Mouse (Mus musculus) urinary bladder, postnatal 25 days (tissue): ENCODE results near the gene Npm1.

Source experiments
- DNase-seq: peaks from one replicate; pipeline ENCODE4 v3.0.0; 2022; ENCODE audit warnings: low spot score

The Npm1 gene

GRCm38 (mm10) chr11:33162998-33163506, at the start of gene Npm1:
Gene Npm1 (minus strand): TSS chr11:33163206.
- DNase-seq: peak; percentile 99

GRCm38 (mm10) chr11:33207411-33207810, 44.4 kb upstream of the Npm1 start:
- DNase-seq: no peak

- DNase-seq: no peak
Observed at GRCm38 (mm10) chr11:33204966-33205365, 42.0 kb upstream of the Npm1 start.

- DNase-seq: no peak
Observed at GRCm38 (mm10) chr11:33204329-33204705, 41.3 kb upstream of the Npm1 start.

GRCm38 (mm10) chr11:33203383-33204328, 40.6 kb upstream of the Npm1 start, which contains the start of gene Tlx3:
Gene Tlx3 (minus strand): TSS chr11:33203589.
- DNase-seq: peak; percentile 20

- DNase-seq: no peak
Observed at GRCm38 (mm10) chr11:33202972-33203371, 40.0 kb upstream of the Npm1 start.

- no peak for DNase-seq
Observed at GRCm38 (mm10) chr11:33202296-33202695, 39.3 kb upstream of the Npm1 start.

GRCm38 (mm10) chr11:33201626-33202010, 38.6 kb upstream of the Npm1 start:
- no peak for DNase-seq

- DNase-seq: no peak
Observed at GRCm38 (mm10) chr11:33200764-33201625, 38.0 kb upstream of the Npm1 start.

GRCm38 (mm10) chr11:33199906-33200763, 37.1 kb upstream of the Npm1 start:
- DNase-seq: peak; percentile 11

- no peak for DNase-seq
Observed at GRCm38 (mm10) chr11:33199117-33199514, 36.1 kb upstream of the Npm1 start.

GRCm38 (mm10) chr11:33198351-33199116, 35.5 kb upstream of the Npm1 start:
- no peak for DNase-seq

- no peak for DNase-seq
Observed at GRCm38 (mm10) chr11:33197673-33198072, 34.7 kb upstream of the Npm1 start.

GRCm38 (mm10) chr11:33197133-33197514, 34.1 kb upstream of the Npm1 start:
- DNase-seq: no peak

GRCm38 (mm10) chr11:33196447-33197132, 33.6 kb upstream of the Npm1 start:
- no peak for DNase-seq

GRCm38 (mm10) chr11:33195531-33196446, 32.8 kb upstream of the Npm1 start:
- no peak for DNase-seq

- DNase-seq: no peak
Observed at GRCm38 (mm10) chr11:33195061-33195460, 32.1 kb upstream of the Npm1 start.

- no peak for DNase-seq
Observed at GRCm38 (mm10) chr11:33193695-33194094, 30.7 kb upstream of the Npm1 start.

- DNase-seq: no peak
Observed at GRCm38 (mm10) chr11:33181804-33182203, 18.8 kb upstream of the Npm1 start.
